Mouse (Mus musculus) heart, adult 8-10 months (tissue): ENCODE results near the gene Acot7. TPM values are rescaled to one million over a fixed set of nuclear protein-coding genes. Genes with fewer than 3 reads are reported as not detected.

Experiments used
- DNase-seq: peaks from one replicate; pipeline ENCODE4 v3.0.0; 2022; ENCODE audit warnings: low spot score
- total RNA-seq, 4 experiments: library from RNA; stranded (reverse); gene quantifications; 2 replicates each; pipeline ENCODE4 v1.2.4; 2022

The Acot7 gene
- total RNA-seq, 4 experiments from 2014 or later: 63.9 to 80.9 (median 69.3) TPM

DNA sequence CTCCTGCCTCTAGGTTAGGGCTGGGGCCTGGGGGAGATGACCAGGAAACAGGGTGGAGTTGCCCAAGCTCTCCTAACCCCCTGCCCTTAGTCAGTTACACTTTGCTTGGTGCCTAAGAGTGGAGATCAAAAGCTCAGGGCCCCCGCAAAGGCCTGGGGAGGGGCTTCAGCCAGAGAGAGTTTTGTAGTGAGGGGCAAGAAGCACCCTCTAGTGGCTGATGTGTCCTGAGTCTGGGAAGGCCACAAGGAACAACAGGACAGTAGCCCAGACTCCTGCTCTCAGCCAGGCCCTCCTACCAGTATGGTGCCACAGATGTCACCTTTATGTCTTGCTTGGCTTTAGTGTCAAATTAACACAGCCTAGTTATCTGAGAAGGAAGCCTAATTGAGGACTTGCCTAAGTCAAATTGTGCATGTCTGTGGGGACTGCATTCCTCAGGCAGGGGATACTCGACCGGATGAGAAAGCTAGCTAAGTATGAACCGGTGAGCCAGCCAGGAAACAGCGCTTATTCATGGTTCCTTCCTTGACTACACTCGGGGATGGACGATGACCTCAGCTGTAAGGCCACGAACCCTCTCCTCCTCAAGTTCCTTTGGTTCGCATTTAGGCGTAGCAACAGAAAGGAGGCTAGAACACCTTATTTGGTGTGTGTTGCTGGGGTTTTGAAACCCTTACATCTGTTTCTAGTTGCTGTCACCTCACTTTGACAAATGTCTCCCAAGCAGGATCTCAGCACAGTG is 116.4 kb downstream of the Acot7 start:
- no peak for DNase-seq

DNA sequence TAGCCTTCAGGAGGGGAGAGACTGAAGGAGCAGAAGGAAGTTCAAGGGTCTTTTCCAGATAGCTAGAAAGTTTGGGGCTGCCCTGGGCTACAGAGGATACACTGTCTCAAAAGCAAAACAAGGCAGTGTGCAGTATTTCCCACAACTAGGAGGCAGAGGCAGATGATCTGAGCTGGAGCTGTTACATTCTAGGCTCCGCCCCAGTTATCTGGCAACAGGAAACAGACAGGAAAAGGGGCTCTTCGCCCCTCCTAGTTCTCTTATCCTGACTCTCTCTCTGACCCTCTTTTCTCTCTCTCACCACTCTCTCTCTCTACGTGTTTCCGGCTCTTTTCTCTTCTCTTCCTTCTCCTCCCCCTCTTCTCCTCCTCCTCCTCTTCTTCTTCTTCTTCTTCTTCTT is 118.0 kb downstream of the Acot7 start:
- DNase-seq: no peak

DNA sequence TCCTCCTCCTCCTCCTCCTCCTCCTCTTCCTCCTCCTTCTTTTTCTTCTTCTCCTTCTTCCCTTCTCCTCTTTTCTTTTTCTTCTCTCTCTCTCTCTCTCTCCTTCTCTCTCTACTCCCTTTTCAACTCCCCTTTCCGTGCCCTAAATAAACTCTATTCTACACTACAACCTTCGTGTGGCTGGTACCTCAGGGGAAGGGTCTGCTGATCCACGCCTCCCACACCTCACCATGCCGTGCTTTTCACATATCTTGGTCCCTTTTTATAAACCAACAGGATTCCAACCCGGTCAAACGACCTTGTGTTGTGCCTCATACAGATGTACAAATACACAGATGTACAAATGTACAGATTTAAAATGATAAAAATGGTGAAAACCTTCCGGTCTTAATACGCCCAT is 118.4 kb downstream of the Acot7 start:
- no peak for DNase-seq

DNA sequence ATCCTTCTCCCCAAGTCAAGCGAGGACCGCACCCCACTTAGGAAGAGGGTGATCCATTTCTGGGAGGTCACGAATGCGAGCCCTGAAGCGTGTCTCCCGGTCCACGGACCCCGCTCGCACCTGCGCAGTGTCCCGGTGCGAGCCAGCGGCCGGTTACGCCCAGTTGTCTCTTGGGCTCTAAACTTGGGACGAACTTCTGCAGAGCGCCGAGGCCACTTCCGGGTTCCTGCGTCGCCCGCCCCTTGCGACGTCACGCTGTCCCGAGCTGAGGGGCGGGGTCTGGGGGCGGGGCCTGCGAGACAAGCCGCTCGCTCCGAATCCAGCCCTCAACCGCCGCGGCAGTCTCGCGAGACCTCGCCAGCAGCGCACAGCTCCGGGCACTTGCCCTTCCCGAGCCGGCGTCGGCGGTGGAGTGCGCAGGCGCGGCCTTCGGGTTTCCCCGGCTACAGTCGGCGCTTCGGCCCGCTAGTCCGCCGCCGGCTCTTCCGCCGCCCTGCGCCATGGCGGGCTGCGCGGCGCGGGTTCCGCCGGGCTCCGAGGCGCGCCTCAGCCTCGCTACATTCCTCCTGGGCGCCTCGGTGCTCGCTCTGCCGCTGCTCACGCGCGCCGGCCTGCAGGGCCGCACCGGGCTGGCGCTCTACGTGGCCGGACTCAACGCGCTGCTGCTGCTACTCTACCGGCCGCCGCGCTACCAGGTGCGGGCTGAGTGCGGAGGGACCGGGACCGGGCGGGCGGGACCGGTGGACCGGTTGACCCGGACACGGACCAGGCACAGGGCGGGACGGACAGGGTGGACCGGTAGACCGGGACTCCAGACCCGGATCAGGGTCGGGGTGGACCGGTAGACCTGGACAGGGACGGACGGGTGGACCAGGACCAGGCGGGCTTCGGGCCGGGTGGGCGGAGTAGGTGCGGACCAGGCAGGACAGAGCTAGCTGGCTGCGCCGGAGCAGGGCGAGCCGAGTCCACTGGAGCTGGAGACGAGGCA is 119.2 kb downstream of the Acot7 start, which contains the start of gene Icmt:
Icmt (plus strand) TSS at position 354 of the 988 bp plus-strand sequence.
- peak; percentile 96 for DNase-seq

DNA sequence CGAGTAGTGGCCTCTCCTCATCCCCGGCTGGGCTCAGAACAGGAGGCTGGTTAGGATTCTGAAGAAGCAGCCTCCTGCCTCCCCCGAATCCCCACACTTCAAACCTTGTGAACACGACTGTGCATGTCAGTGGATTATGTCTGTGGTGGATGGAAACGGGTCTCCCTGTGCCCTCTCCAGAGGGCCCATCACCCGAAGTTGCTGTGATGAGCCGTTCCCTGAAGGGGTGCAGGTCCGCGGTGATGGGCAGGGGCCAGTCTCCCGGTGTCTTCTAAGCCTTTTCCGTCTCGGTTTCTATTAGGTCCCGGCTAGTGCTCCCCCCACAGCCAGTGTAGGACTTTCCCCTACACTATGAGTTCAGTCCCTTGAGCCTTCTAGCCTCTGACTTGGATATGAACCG is 120.9 kb downstream of the Acot7 start:
- no peak for DNase-seq

DNA sequence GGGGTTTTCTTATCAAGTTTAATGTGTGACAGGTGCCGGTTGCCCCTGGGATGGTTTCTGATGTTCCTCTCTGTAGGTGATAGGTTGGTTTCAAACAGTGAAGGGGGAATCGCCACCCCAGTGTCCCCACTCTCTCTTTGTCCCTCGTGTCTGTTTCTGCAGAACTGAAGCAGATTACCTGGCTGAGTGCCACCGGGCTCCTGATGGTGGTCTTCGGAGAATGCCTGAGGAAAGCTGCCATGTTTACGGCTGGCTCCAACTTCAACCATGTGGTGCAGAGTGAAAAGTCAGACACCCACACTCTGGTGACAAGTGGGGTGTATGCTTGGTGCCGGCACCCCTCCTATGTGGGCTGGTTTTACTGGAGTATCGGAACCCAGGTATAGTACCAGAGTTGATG is 122.4 kb downstream of the Acot7 start:
- no peak for DNase-seq

DNA sequence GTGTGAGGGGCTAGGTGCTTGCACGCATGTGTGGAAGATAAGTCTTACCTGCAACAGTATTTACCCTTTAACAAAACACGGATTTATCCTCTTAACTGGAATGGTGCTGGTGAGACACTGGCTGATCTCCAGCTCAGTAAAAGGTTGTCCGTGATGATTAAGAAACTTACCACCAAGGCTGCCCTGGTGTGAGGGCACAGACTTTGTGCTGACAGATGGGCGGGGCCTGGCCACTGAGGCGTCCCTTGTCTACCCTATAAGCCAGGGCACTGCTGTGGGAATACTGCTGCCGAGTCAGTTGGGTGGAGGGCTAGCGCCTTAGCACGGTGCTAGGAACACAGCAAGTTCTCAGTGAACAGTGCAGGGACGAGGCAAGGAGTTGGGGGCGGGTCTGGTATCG is 124.1 kb downstream of the Acot7 start:
- DNase-seq: no peak

DNA sequence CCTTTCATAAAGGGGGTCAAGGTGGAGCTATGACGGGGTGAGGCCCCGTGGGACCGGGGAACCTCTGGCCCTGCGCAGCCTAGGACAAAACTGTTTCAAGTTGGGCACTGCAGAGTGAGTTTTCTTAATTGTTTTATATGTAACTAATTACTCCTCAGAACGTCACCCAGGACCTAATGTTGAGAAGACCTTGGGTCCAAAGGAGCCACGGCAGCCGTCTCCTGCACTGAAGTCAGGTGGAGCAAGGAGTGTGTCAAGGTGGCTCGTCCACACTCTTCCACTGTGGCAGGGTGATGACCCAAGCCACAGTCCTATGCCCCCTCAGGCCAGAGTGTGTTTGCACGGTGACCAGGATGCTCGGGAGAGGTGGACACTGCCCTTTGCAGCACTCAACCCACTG is 125.2 kb downstream of the Acot7 start:
- no peak for DNase-seq

DNA sequence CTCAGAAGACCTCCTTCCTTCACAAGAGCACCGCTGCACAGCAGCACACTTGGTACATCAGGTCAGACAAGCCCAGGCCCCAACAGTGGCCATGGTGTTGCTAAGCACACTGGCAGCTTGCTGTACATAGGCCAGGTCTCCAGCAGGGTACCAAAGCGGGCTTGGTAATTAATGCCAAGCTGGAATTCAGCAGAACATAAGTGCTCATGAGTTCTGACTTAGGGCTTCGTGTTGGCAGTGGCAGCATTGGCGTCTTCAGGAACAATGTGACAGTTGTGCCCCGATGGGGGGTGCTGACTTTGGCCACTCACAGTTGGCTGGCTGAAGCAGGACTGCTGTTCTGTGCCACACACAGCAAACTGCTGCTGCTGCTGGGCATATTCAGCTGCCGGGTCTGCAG is 126.8 kb downstream of the Acot7 start:
- no peak for DNase-seq

DNA sequence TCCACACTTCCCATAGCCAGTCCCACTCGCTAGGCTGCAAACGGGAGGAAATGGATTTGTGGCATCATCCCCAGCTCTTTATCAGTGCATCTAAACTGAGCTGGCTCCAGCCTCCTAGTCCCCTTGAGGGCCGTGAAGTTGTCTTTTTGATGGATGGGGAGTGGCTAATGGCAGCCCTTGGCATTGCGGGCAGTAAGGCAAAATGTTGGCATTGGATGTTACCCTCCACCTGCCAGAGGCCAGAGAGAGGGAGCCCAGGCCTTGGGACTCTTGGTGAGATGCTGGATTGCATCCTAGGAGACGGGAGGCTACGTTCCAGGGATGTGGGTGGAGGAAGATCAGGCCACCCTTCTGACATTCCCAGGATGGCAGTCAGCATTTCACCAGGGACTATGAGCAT is 128.1 kb downstream of the Acot7 start:
- no peak for DNase-seq

DNA sequence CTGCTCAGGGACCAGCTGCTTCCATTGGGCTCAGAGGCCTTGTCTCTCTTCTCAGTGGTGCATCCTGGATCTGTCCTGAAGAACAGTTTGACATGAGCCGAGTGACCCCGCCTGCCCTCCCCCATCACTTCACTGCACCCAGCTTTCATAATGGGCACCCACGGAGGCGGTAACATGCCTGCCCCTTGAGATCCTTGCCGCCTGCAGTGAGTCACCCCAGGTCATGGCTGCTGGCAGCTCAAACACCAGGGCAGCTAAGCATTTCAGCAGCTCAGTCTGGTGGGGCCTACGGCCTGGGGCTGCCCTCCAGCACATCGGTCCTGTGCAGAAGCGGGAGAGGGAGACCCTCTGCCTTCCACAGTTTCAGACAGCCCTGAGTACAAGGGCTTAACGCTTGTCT is 129.6 kb downstream of the Acot7 start:
- no peak for DNase-seq

DNA sequence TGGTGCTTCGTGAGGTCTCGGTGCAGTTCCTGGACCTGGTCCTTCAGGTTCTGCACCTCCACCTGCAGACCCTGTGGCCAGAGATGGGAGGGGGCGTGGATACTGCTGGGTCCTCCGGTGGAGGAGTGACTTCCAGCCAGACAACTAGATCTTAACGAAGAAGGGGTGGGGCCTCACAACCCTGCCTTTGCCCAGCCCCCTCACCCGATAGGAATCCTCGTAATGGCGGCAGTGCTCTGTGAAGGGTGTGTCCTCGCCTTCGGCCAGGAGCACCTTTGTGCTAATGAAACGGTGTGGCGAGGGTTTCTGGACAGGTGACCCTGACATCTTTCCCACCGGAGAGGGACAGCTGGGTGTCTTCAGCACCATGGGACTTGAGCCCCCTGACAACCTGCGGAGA is 134.3 kb downstream of the Acot7 start:
- no peak for DNase-seq

DNA sequence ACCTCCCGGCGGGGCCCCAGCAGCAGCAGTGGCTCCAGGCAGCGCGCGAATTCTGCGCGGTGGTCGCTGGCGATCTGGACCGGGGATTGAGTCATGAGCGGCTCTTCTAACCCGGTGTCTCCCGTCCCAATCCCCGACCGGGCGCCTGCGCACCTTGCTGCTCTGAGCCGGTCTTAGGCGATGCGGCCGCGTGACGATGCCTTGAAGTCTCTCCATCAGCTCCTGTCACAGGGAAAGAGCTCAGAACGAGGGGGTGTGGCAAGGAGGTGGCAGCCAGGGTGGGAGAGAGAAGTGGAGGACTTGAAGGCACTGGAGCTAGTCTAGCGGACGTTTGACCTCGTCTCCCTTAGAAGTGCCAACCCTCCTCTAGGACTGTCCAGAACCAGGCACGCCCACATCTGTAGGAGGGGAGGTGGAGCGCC is 135.3 kb downstream of the Acot7 start:
- DNase-seq: no peak

DNA sequence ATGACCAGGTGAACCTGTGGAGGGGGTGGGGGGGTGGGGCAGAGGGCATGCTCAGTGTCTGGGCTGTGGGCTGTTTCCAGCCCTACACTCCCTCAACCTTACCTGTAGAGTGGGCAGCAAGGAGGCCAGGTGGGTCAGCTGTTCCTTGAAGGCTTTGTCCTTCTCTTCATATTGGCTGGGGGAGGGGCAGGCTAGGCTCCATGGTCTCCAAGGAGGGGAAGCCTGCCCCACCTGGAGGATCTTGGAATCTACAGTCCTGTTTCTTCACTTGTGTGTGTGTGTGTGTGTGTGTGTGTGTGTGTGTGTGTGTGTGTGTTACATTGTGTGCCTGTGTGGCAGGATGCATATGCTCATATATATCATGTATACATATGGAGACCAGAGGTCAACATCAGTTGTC is 136.0 kb downstream of the Acot7 start:
- DNase-seq: no peak

DNA sequence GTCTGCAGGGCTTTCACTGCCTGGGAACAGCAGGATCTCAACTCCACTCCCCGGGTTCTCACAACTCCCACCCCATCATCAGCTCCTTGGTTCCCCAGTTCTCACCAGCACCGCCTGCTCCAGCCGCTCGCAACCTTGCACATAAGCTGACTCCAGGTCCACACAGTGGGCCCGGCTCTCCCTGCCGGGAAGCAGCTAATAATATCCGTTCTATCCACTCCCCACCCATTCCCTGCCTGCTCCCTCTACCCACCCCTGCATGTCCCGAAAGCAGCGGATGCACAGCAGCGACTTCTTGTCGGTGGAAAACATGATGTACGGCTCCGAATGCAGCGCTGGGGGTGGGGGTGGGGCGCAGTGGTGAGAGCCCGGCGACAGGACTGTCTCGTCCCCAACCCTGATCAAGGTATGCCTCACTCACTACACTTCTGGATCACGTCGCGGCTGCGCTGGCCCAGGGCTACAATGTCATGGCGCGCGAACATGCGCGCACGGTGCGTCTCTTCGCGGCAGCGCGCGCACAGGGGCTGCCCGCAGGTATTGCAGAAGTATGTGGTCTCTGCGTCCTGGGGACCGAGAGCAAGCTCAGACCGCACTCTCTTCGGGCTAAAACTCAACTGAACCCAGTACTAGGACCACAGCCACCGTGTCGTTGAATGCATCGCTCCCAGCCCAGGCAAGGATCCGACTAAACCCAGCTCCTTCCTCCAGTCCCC is 137.7 kb downstream of the Acot7 start:
- no peak for DNase-seq

DNA sequence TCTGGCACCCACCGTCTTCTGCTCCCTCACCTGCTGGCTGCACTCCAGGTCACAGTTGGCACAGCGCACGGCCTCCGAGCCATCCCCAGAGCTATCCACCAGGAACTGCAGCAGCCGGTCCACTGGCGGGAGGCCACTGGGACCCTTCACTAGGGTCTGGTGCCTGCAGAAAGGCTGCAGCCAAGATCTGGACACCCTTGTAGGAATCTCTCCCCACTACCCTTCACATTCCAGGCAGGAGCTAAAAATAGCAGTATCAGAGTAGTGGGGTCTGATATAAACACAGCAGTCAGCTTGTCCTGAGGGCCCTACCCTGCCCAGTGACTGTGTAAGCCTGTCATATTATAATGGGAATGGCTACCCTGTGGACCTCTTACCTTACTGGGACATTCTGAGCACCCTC is 139.7 kb downstream of the Acot7 start:
- DNase-seq: no peak

DNA sequence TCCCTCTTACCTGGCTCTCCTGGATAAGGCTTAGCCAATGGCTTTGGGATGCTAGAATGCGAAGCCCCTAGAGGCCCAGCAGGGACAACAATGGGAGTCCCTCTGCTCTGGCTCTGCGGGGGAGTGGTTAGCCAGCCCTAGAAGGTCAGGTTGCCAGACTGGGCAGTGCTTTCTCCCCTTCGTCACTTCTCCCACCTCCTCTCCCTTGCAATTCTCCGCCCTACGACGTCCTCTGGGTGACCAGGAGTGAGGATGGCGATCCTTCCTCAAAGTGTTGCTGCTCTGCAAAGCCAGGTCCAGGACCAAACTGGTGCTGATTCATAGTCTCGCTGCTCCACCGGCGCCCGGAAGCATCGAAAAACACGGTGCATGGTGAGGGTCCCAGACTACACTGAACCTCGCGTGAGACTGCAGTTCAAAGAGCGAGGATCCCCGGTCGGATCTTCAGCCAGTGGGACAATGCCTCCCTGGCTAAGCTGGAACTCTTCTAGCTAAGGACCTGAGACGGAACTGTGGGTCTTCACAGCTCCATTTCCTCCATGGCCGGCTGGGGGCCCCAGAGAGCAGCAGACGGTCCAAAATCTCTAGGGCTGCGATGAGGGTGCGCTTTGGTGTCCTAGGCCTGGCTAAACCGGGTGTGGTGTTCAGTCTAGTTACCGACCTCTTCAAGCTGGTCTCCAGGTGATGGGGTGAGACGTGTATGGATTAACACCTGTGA is 140.7 kb downstream of the Acot7 start, which contains the start of gene Rnf207:
Rnf207 (minus strand) TSS at position 477 of the 718 bp plus-strand sequence.
- peak; percentile 58 for DNase-seq
